Mouse (Mus musculus) thymus, adult 18-20 months (tissue): ENCODE measurements around the gene Ska2.

Experiments
- DNase-seq, 2 experiments: peaks; one replicate each; pipeline ENCODE4 v3.0.0; 2022; ENCODE audit warnings: mixed read lengths in 2 of 2

Gene Ska2

GRCm38 (mm10) chr11:87173625-87174024, 64.6 kb downstream of the Ska2 start:
- DNase-seq, result no peak
